ENCODE assay signal across 9 mouse cellular contexts in genomic region chr9:74141864-74142263, GRCm38 (mm10). TPM values are rescaled to one million over a fixed set of nuclear protein-coding genes. Genes with fewer than 3 reads are reported as not detected.
A peak's percentile ranks its signal among the peaks of the same experiment; 100 is the strongest.
DNase-seq lines count a peak whose midpoint lies in the region; ATAC-seq lines count a peak whose summit lies in the region.
"Had no signal": no experiment of that assay in that cellular context is flagged by ENCODE, and none has a peak within 500 bp of the region (broad histone marks: within the 10 kb centered on the region; RNA-seq: fewer than 3 reads in every experiment).

No protein-coding gene starts in this region.

- H3K27ac ChIP-seq in hindbrain, embryonic 10.5 days: no peak overlapping the region
- no peak overlapping the region for H3K27ac ChIP-seq in hindbrain, embryonic 13.5 days
- H3K27ac ChIP-seq in hindbrain, embryonic 14.5 days: no peak overlapping the region
- H3K27ac ChIP-seq in midbrain, embryonic 16.5 days (ENCODE audit: low read length): no peak overlapping the region
- H3K27ac ChIP-seq: macrophage had no signal

- intact Hi-C loops in left cerebral cortex, postnatal 10 days (cut with DNase I): loop anchor here (2.0 kb wide), 2 partner anchors 141 to 729 kb away; no protein-coding TSS in a partner anchor

- H3K9ac ChIP-seq in hindbrain, embryonic 13.5 days: no peak overlapping the region
- no peak overlapping the region for H3K9ac ChIP-seq in hindbrain, embryonic 14.5 days
- no peak overlapping the region for H3K9ac ChIP-seq in midbrain, embryonic 16.5 days (ENCODE audit: low read depth, low read length)

- ATAC-seq in hindbrain, embryonic 13.5 days (ENCODE audit: low FRiP score): no peak
- 0 out of 2 replicates have a peak, but pooled peaks have one; percentile 64 for ATAC-seq in hindbrain, embryonic 14.5 days (ENCODE audit: low FRiP score)
- ATAC-seq in midbrain, embryonic 16.5 days: peak; percentile 76

- 9% methylated on average over 3 of the region's 3 CpGs for WGBS in hindbrain, embryonic 10.5 days
- 4% methylated on average over 3 of the region's 3 CpGs for WGBS in hindbrain, embryonic 13.5 days
- 7% methylated on average over 3 of the region's 3 CpGs for WGBS in hindbrain, embryonic 14.5 days
- 7% methylated on average over 3 of the region's 3 CpGs for WGBS in midbrain, embryonic 16.5 days

- H3K4me1 ChIP-seq in hindbrain, embryonic 10.5 days (replicated peaks): peaks cover 7% of the 10 kb centered on the region; the same call in 1 of the 2 replicates
- 0 out of 2 replicates have a peak, but pooled peaks cover 4% of the 10 kb centered on the region for H3K4me1 ChIP-seq in hindbrain, embryonic 13.5 days (replicated peaks)
- no peaks in the 10 kb centered on the region for H3K4me1 ChIP-seq in hindbrain, embryonic 14.5 days (replicated peaks; ENCODE audit: control insufficient read depth, insufficient read depth, low read length)
- peaks cover 2% of the 10 kb centered on the region; the same call in 1 of the 2 replicates for H3K4me1 ChIP-seq in midbrain, embryonic 16.5 days (ENCODE audit: control insufficient read depth, insufficient read depth, low read length)

- H3K4me2 ChIP-seq in hindbrain, embryonic 13.5 days: no peak overlapping the region
- no peak overlapping the region for H3K4me2 ChIP-seq in hindbrain, embryonic 14.5 days (replicated peaks)
- H3K4me2 ChIP-seq in midbrain, embryonic 16.5 days (ENCODE audit: low read length): no peak overlapping the region

- no peaks in the 10 kb centered on the region for H3K36me3 ChIP-seq in hindbrain, embryonic 10.5 days
- H3K36me3 ChIP-seq in hindbrain, embryonic 13.5 days: no peaks in the 10 kb centered on the region
- no peaks in the 10 kb centered on the region for H3K36me3 ChIP-seq in hindbrain, embryonic 14.5 days (replicated peaks; ENCODE audit: control insufficient read depth, insufficient read depth)
- H3K36me3 ChIP-seq in midbrain, embryonic 16.5 days (ENCODE audit: control insufficient read depth, insufficient read depth, low read length): no peaks in the 10 kb centered on the region

- no peaks in the 10 kb centered on the region for H3K9me3 ChIP-seq in hindbrain, embryonic 10.5 days
- H3K9me3 ChIP-seq in hindbrain, embryonic 13.5 days: no peaks in the 10 kb centered on the region
- no peaks in the 10 kb centered on the region for H3K9me3 ChIP-seq in hindbrain, embryonic 14.5 days (ENCODE audit: control insufficient read depth, low read length)
- no peaks in the 10 kb centered on the region for H3K9me3 ChIP-seq in midbrain, embryonic 16.5 days (replicated peaks; ENCODE audit: control insufficient read depth, low read length, poor library complexity, severe bottlenecking)

- H3K4me3 ChIP-seq in hindbrain, embryonic 10.5 days: no peak overlapping the region
- H3K4me3 ChIP-seq in hindbrain, embryonic 13.5 days: no peak overlapping the region
- H3K4me3 ChIP-seq in hindbrain, embryonic 14.5 days (replicated peaks; ENCODE audit: low read length): no peak overlapping the region
- H3K4me3 ChIP-seq in midbrain, embryonic 16.5 days (ENCODE audit: low read depth, low read length): no peak overlapping the region

- H3K27me3 ChIP-seq in hindbrain, embryonic 10.5 days (ENCODE audit: insufficient read depth, poor library complexity, severe bottlenecking): peaks cover 8% of the 10 kb centered on the region
- H3K27me3 ChIP-seq in hindbrain, embryonic 13.5 days: peaks cover 18% of the 10 kb centered on the region
- peaks cover 2% of the 10 kb centered on the region; the same call in 1 of the 2 replicates for H3K27me3 ChIP-seq in hindbrain, embryonic 14.5 days (ENCODE audit: control insufficient read depth, insufficient read depth, low read length)
- H3K27me3 ChIP-seq in midbrain, embryonic 16.5 days (ENCODE audit: control insufficient read depth, insufficient read depth, low read depth, low read length): no peaks in the 10 kb centered on the region

- peak; percentile 66 for DNase-seq in hindbrain, embryonic 10.5 days (ENCODE audit: low spot score)
- peak; percentile 7 for DNase-seq in adrenal gland, adult 8-10 months
- peak; percentile 91 for DNase-seq in embryo, embryonic 10.5 days (ENCODE audit: low spot score)
- DNase-seq in hindbrain, embryonic 14.5 days (ENCODE audit: low spot score): peak; percentile 98
- peak; percentile 52 to 66 for DNase-seq in left cerebral cortex, postnatal 10 days (ENCODE audit: extremely low spot score in 1 of 2, low spot score in 2 of 2)
- peak; percentile 73 for DNase-seq in testis, postnatal 10 days (ENCODE audit: low spot score)

RNA-seq across cellular contexts. Expression of gene Wdr72, which starts 31.7 kb away (rescaled TPM):
- polyA plus RNA-seq in hindbrain, embryonic 10.5 days (2016; fragmentation: Nextera tagmentation; extraction: Ambion mirVana): 0.37 and 0.40 TPM in 2 replicates
- polyA plus RNA-seq in hindbrain, embryonic 13.5 days (2015; fragmentation: Nextera tagmentation; extraction: Ambion mirVana): 0.60 and 0.68 TPM in 2 replicates
- total RNA-seq in adrenal gland, adult 8-10 months (2022): under 1 TPM in 1 of 4 experiments, not detected in 3; 0.13 TPM
- 0.77 and 0.96 TPM in 2 replicates for polyA plus RNA-seq in hindbrain, embryonic 14.5 days (2014; fragmentation: Nextera tagmentation; extraction: Ambion mirVana)
- not detected for total RNA-seq in left cerebral cortex, postnatal 10 days (2021)
- polyA plus RNA-seq in midbrain, embryonic 16.5 days (2015; fragmentation: Nextera tagmentation; extraction: Ambion mirVana): 0.43 and 0.67 TPM in 2 replicates
- polyA plus RNA-seq: macrophage had no signal

Comparison
In these comparisons a context has a peak if more than half of its experiments do, and no peak if none do; other contexts are left out.
1. DNase-seq: peak in every context shown above with its lines; median percentile 98 in hindbrain, embryonic 14.5 days; 91 in embryo, embryonic 10.5 days; 73 in testis, postnatal 10 days; 66 in hindbrain, embryonic 10.5 days; 59 in left cerebral cortex, postnatal 10 days; 7 in adrenal gland, adult 8-10 months.